Comparison of ENCODE assay signal across 8 mouse cellular contexts in genomic region chr7:70355691-70356568, GRCm38 (mm10). TPM values are rescaled to one million over a fixed set of nuclear protein-coding genes. Genes with fewer than 3 reads are reported as not detected.
DNase-seq lines count a peak whose midpoint lies in the region; ATAC-seq and TF ChIP-seq lines count a peak whose summit lies in the region.

No protein-coding gene starts in this region.

- 38% methylated on average over 5 of the region's 5 CpGs for WGBS in embryonic facial prominence, embryonic 15.5 days
- 31% methylated on average over 5 of the region's 5 CpGs for WGBS in intestine, postnatal 0 days
- 8% methylated on average over 5 of the region's 5 CpGs for WGBS in neural tube, embryonic 13.5 days

- H3K9ac ChIP-seq in embryonic facial prominence, embryonic 15.5 days, result no peak overlapping the region
- H3K9ac ChIP-seq in intestine, postnatal 0 days (ENCODE audit: low read depth, low read length), result no peak overlapping the region
- H3K9ac ChIP-seq in neural tube, embryonic 13.5 days, result peak overlapping the region; percentile 96

- peak overlapping the region; percentile 44 for H3K4me3 ChIP-seq in layer of hippocampus, adult 2 months
- peak overlapping the region; percentile 71 for H3K4me3 ChIP-seq in embryonic facial prominence, embryonic 15.5 days (replicated peaks)
- peak overlapping the region; percentile 81 for H3K4me3 ChIP-seq in intestine, postnatal 0 days (ENCODE audit: low read depth, low read length)
- peak overlapping the region; percentile 92 for H3K4me3 ChIP-seq in neural tube, embryonic 13.5 days

- DNase-seq in layer of hippocampus, adult 2 months (ENCODE audit: low spot score in 2 of 2), result no peak
- no peak for DNase-seq in layer of hippocampus, adult 18-20 months (ENCODE audit: low spot score in 2 of 2)
- no peak for DNase-seq in cerebellum, postnatal 36 days
- DNase-seq in yolk sac, embryonic 10.5 days (ENCODE audit: low spot score), result no peak
- no peak for DNase-seq in B cell, adult 2 months

- H3K9me3 ChIP-seq in embryonic facial prominence, embryonic 15.5 days (replicated peaks), result no peaks in the 10 kb centered on the region
- H3K9me3 ChIP-seq in intestine, postnatal 0 days (ENCODE audit: control insufficient read depth), result no peaks in the 10 kb centered on the region
- H3K9me3 ChIP-seq in neural tube, embryonic 13.5 days, result no peaks in the 10 kb centered on the region

- H3K4me2 ChIP-seq in embryonic facial prominence, embryonic 15.5 days (replicated peaks), result peak overlapping the region; percentile 85
- peak overlapping the region; percentile 100 for H3K4me2 ChIP-seq in intestine, postnatal 0 days (replicated peaks; ENCODE audit: low read depth)
- H3K4me2 ChIP-seq in neural tube, embryonic 13.5 days, result peak overlapping the region; percentile 90

- H3K4me1 ChIP-seq in embryonic facial prominence, embryonic 15.5 days, result peaks cover 31% of the 10 kb centered on the region
- H3K4me1 ChIP-seq in intestine, postnatal 0 days (replicated peaks; ENCODE audit: control insufficient read depth, insufficient read depth, low read length), result 0 out of 2 replicates have a peak, but pooled peaks cover 5% of the 10 kb centered on the region
- H3K4me1 ChIP-seq in neural tube, embryonic 13.5 days (replicated peaks), result peaks cover 58% of the 10 kb centered on the region

- ATAC-seq in embryonic facial prominence, embryonic 15.5 days (ENCODE audit: insufficient number of reproducible peaks, low FRiP score, low TSS enrichment, low read depth), result no peak
- ATAC-seq in intestine, postnatal 0 days, result no peak
- no peak for ATAC-seq in neural tube, embryonic 13.5 days (ENCODE audit: low read depth)

- no peaks in the 10 kb centered on the region for H3K36me3 ChIP-seq in embryonic facial prominence, embryonic 15.5 days
- H3K36me3 ChIP-seq in intestine, postnatal 0 days (ENCODE audit: control insufficient read depth, insufficient read depth), result no peaks in the 10 kb centered on the region
- peaks cover 19% of the 10 kb centered on the region; the same call in 1 of the 2 replicates for H3K36me3 ChIP-seq in neural tube, embryonic 13.5 days

- no peak for TF ChIP-seq CTCF in layer of hippocampus, adult 2 months (conservative IDR thresholded peaks at IDR 0.05)
- no peak for TF ChIP-seq CTCF in intestine, postnatal 0 days (IDR thresholded peaks at IDR 0.05; ENCODE audit: low read depth)

- H3K27ac ChIP-seq in layer of hippocampus, adult 2 months, result peak overlapping the region; percentile 64
- no peak overlapping the region for H3K27ac ChIP-seq in embryonic facial prominence, embryonic 15.5 days (replicated peaks)
- H3K27ac ChIP-seq in intestine, postnatal 0 days (ENCODE audit: low read depth, low read length), result no peak overlapping the region; the same call in 1 of the 2 replicates
- peak overlapping the region; percentile 100 for H3K27ac ChIP-seq in neural tube, embryonic 13.5 days (replicated peaks)

- H3K27me3 ChIP-seq in embryonic facial prominence, embryonic 15.5 days, result peaks cover 19% of the 10 kb centered on the region; the same call in 1 of the 2 replicates
- H3K27me3 ChIP-seq in intestine, postnatal 0 days (replicated peaks; ENCODE audit: control insufficient read depth, insufficient read depth, low read length), result no peaks in the 10 kb centered on the region
- H3K27me3 ChIP-seq in neural tube, embryonic 13.5 days, result no peaks in the 10 kb centered on the region

RNA-seq across cellular contexts. Expression of gene Nr2f2, which starts 10.6 kb away (rescaled TPM):
- 10 to 100 TPM; 35.8 to 48.5 TPM for total RNA-seq in layer of hippocampus, adult 2 months (2021)
- 10 to 100 TPM; 40.8 to 55.2 TPM for total RNA-seq in layer of hippocampus, adult 18-20 months (2021)
- 32.3 and 35.6 TPM in 2 replicates for polyA plus RNA-seq in embryonic facial prominence, embryonic 15.5 days (2015; fragmentation: Nextera tagmentation; extraction: Ambion mirVana)
- 17.9 and 19.1 TPM in 2 replicates for polyA plus RNA-seq in intestine, postnatal 0 days (2015; fragmentation: Nextera tagmentation; extraction: Ambion mirVana)
- polyA plus RNA-seq in neural tube, embryonic 13.5 days (2015; fragmentation: Nextera tagmentation; extraction: Ambion mirVana), result 85.5 and 87.8 TPM in 2 replicates

Comparison
In these comparisons a context has a peak if more than half of its experiments do, and no peak if none do; other contexts are left out.
1. H3K27ac ChIP-seq: peak in layer of hippocampus, adult 2 months (single experiment) and neural tube, embryonic 13.5 days (single experiment); none in embryonic facial prominence, embryonic 15.5 days (single experiment) and intestine, postnatal 0 days (single experiment).
2. Peak in every context shown above with its lines, with median percentiles within 50 percentile points of each other: H3K4me3 ChIP-seq and H3K4me2 ChIP-seq.